Mouse (Mus musculus) CH12.LX (cell line): Measurements from ENCODE around the gene Tyk2. TPM values are rescaled to one million over a fixed set of nuclear protein-coding genes. Genes with fewer than 3 reads are reported as not detected.

Experiments used
- DNase-seq: peaks from one replicate; pipeline ENCODE4 v3.0.0-alpha.2; 2013; ENCODE audit errors: extremely low read depth
- H3K27ac ChIP-seq: 2 replicates; pipeline ENCODE4 v1.5.1; 2012; ENCODE audit warnings: low read depth, mild to moderate bottlenecking, control low read depth, moderate library complexity; ENCODE audit not compliant: insufficient read depth
- H3K27me3 ChIP-seq: replicated peaks from 2 replicates; pipeline ENCODE3; 2012; ENCODE audit warnings: inconsistent platforms
- H3K36me3 ChIP-seq, 2 experiments: replicated peaks in 1 of 2; 2 replicates each; pipeline versions ENCODE3 to v1.6.1; 2012; ENCODE audit warnings: inconsistent platforms in 1 of 2, low read length in 1 of 2, mild to moderate bottlenecking in 1 of 2, mixed read lengths in 1 of 2, moderate library complexity in 1 of 2; ENCODE audit not compliant: control insufficient read depth in 1 of 2, insufficient read depth in 1 of 2
- H3K4me1 ChIP-seq, 2 experiments: 2 replicates each; pipeline ENCODE4 v1.6.1; 2012; ENCODE audit warnings: inconsistent platforms in 1 of 2, moderate library complexity in 1 of 2; ENCODE audit not compliant: insufficient read depth in 2 of 2, control insufficient read depth in 1 of 2
- H3K4me2 ChIP-seq: 2 replicates; pipeline ENCODE4 v1.6.1; 2012; ENCODE audit warnings: low read depth, mild to moderate bottlenecking, control low read depth; ENCODE audit not compliant: poor library complexity, insufficient read depth, severe bottlenecking
- H3K4me3 ChIP-seq, 3 experiments: fragments of 150-350 bp in 1 of 3; sonication (generic) in 1 of 3; replicated peaks in 1 of 3; 2 replicates each; pipeline versions ENCODE3 to v1.5.1; 2011 to 2012; ENCODE audit warnings: low read depth in 2 of 3, low read length in 2 of 3, mild to moderate bottlenecking in 2 of 3, moderate library complexity in 2 of 3, control low read depth in 1 of 3, improper control_type of control experiment in 1 of 3, inconsistent platforms in 1 of 3, mixed read lengths in 1 of 3; ENCODE audit not compliant: poor library complexity in 1 of 3
- H3K79me2 ChIP-seq: replicated peaks from 2 replicates; pipeline ENCODE4 v1.6.1; 2012; ENCODE audit warnings: mild to moderate bottlenecking, moderate library complexity; ENCODE audit not compliant: control insufficient read depth, poor library complexity, insufficient read depth, severe bottlenecking; ENCODE audit errors: extremely low read depth
- H3K9ac ChIP-seq: 2 replicates; pipeline ENCODE4 v1.6.1; 2012; ENCODE audit warnings: low read depth, mild to moderate bottlenecking, control low read depth, moderate library complexity; ENCODE audit not compliant: insufficient read depth
- H3K9me3 ChIP-seq: replicated peaks from 2 replicates; pipeline ENCODE3; 2012; ENCODE audit warnings: low read length, inconsistent platforms, mixed read lengths
- BHLHE40 ChIP-seq: IDR thresholded peaks from 2 replicates; pipeline ENCODE4 v1.6.1; 2011; ENCODE audit warnings: mild to moderate bottlenecking, low read depth, low read length, improper control_type of control experiment
- CHD1 ChIP-seq: IDR thresholded peaks from 2 replicates; pipeline ENCODE4 v1.6.1; 2012; ENCODE audit warnings: low read depth, low read length, improper control_type of control experiment, inconsistent platforms
- CTCF ChIP-seq, 2 experiments: IDR thresholded peaks in 1 of 2; conservative IDR thresholded peaks in 1 of 2; 2 replicates each; pipeline ENCODE4 v1.5.1; 2011 to 2012; ENCODE audit warnings: low read depth in 2 of 2, low read length in 2 of 2, improper control_type of control experiment in 1 of 2, inconsistent platforms in 1 of 2, mild to moderate bottlenecking in 1 of 2, moderate library complexity in 1 of 2
- E2F4 ChIP-seq: IDR thresholded peaks from 2 replicates; pipeline ENCODE4 v1.6.1; 2011; ENCODE audit warnings: low read depth, low read length, improper control_type of control experiment; ENCODE audit not compliant: insufficient replicate concordance
- ELF1 ChIP-seq: IDR thresholded peaks from 2 replicates; pipeline ENCODE4 v1.6.1; 2014; ENCODE audit warnings: low read depth, mild to moderate bottlenecking, inconsistent platforms, low read length, improper control_type of control experiment
- EP300 ChIP-seq: IDR thresholded peaks from 2 replicates; pipeline ENCODE4 v1.6.1; 2011; ENCODE audit warnings: low read length, improper control_type of control experiment
- ETS1 ChIP-seq: conservative IDR thresholded peaks from 2 replicates; pipeline ENCODE4 v1.6.1; 2012; ENCODE audit warnings: low read depth, mild to moderate bottlenecking, inconsistent platforms, low read length, improper control_type of control experiment, moderate library complexity
- GABPA ChIP-seq: IDR thresholded peaks from 2 replicates; pipeline ENCODE4 v1.6.1; 2012; ENCODE audit warnings: low read depth, low read length, improper control_type of control experiment, inconsistent platforms; ENCODE audit not compliant: insufficient replicate concordance
- HCFC1 ChIP-seq: IDR thresholded peaks from 2 replicates; pipeline ENCODE4 v1.6.1; 2012; ENCODE audit warnings: low read depth, mild to moderate bottlenecking, inconsistent platforms, low read length, improper control_type of control experiment
- IRF4 ChIP-seq: IDR thresholded peaks from 2 replicates; pipeline ENCODE4 v1.6.1; 2014; ENCODE audit warnings: low read depth, mild to moderate bottlenecking, inconsistent platforms, low read length, improper control_type of control experiment
- JUN ChIP-seq: IDR thresholded peaks from 2 replicates; pipeline ENCODE4 v1.6.1; 2011; ENCODE audit warnings: low read depth, mild to moderate bottlenecking, low read length, improper control_type of control experiment, moderate library complexity; ENCODE audit not compliant: insufficient read depth
- JUND ChIP-seq: conservative IDR thresholded peaks from 2 replicates; pipeline ENCODE4 v1.6.1; 2011; ENCODE audit warnings: low read depth, low read length, improper control_type of control experiment
- KAT2A ChIP-seq: IDR thresholded peaks from 2 replicates; pipeline ENCODE4 v1.6.1; 2012; ENCODE audit warnings: low read length, improper control_type of control experiment, inconsistent platforms; ENCODE audit not compliant: insufficient replicate concordance
- MAFK ChIP-seq: IDR thresholded peaks from 2 replicates; pipeline ENCODE4 v1.6.1; 2011; ENCODE audit warnings: low read length, improper control_type of control experiment; ENCODE audit not compliant: insufficient replicate concordance
- MAX ChIP-seq: IDR thresholded peaks from 2 replicates; pipeline ENCODE4 v1.6.1; 2011; ENCODE audit warnings: low read length, improper control_type of control experiment
- MAZ ChIP-seq: IDR thresholded peaks from 2 replicates; pipeline ENCODE4 v1.6.1; 2012; ENCODE audit warnings: low read depth, mild to moderate bottlenecking, inconsistent platforms, low read length, improper control_type of control experiment, moderate library complexity
- MEF2A ChIP-seq: IDR thresholded peaks from 2 replicates; pipeline ENCODE4 v1.6.1; 2014; ENCODE audit warnings: low read depth, mild to moderate bottlenecking, inconsistent platforms, low read length, improper control_type of control experiment, borderline replicate concordance
- MXI1 ChIP-seq: IDR thresholded peaks from 2 replicates; pipeline ENCODE4 v1.6.1; 2011; ENCODE audit warnings: mild to moderate bottlenecking, low read depth, low read length, improper control_type of control experiment
- MYC ChIP-seq: IDR thresholded peaks from 2 replicates; pipeline ENCODE4 v1.6.1; 2011; ENCODE audit warnings: low read depth, mild to moderate bottlenecking, improper control_type of control experiment, low read length
- NELFE ChIP-seq: IDR thresholded peaks from 2 replicates; pipeline ENCODE4 v1.6.1; 2011; ENCODE audit warnings: low read depth, low read length, improper control_type of control experiment
- NRF1 ChIP-seq: IDR thresholded peaks from 2 replicates; pipeline ENCODE4 v1.6.1; 2014; ENCODE audit warnings: low read depth, mild to moderate bottlenecking, inconsistent platforms, low read length, improper control_type of control experiment, moderate library complexity
- PAX5 ChIP-seq: IDR thresholded peaks from 2 replicates; pipeline ENCODE4 v1.6.1; 2012; ENCODE audit warnings: low read length, inconsistent platforms, mixed read lengths
- POLR2A ChIP-seq: IDR thresholded peaks from 2 replicates; pipeline ENCODE4 v1.6.1; 2011; ENCODE audit warnings: low read depth, mild to moderate bottlenecking, improper control_type of control experiment, low read length
- POLR2AphosphoS2 ChIP-seq: IDR thresholded peaks from 2 replicates; pipeline ENCODE4 v1.6.1; 2011; ENCODE audit warnings: low read depth, low read length, improper control_type of control experiment
- RAD21 ChIP-seq: IDR thresholded peaks from 2 replicates; pipeline ENCODE4 v1.6.1; 2011; ENCODE audit warnings: low read depth, mild to moderate bottlenecking, low read length, improper control_type of control experiment, moderate library complexity
- RCOR1 ChIP-seq: conservative IDR thresholded peaks from 2 replicates; pipeline ENCODE4 v1.6.1; 2012; ENCODE audit warnings: low read depth, mild to moderate bottlenecking, inconsistent platforms, low read length, improper control_type of control experiment
- SMC3 ChIP-seq: IDR thresholded peaks from 2 replicates; pipeline ENCODE4 v1.6.1; 2011; ENCODE audit warnings: low read depth, low read length, improper control_type of control experiment
- TBP ChIP-seq: conservative IDR thresholded peaks from 2 replicates; pipeline ENCODE4 v1.6.1; 2011; ENCODE audit warnings: low read depth, low read length, improper control_type of control experiment
- UBTF ChIP-seq: IDR thresholded peaks from 2 replicates; pipeline ENCODE4 v1.6.1; 2012; ENCODE audit warnings: low read depth, mild to moderate bottlenecking, inconsistent platforms, low read length, improper control_type of control experiment, moderate library complexity
- USF2 ChIP-seq: conservative IDR thresholded peaks from 2 replicates; pipeline ENCODE4 v1.6.1; 2011; ENCODE audit warnings: low read depth, low read length, improper control_type of control experiment
- ZC3H11A ChIP-seq: IDR thresholded peaks from 2 replicates; pipeline ENCODE4 v1.6.1; 2012; ENCODE audit warnings: low read depth, mild to moderate bottlenecking, inconsistent platforms, low read length, improper control_type of control experiment
- ZKSCAN1 ChIP-seq: IDR thresholded peaks from 2 replicates; pipeline ENCODE4 v1.6.1; 2012; ENCODE audit warnings: low read depth, inconsistent platforms, low read length, improper control_type of control experiment, borderline replicate concordance
- ZMIZ1 ChIP-seq: IDR thresholded peaks from 2 replicates; pipeline ENCODE4 v1.6.1; 2012; ENCODE audit warnings: low read depth, mild to moderate bottlenecking, inconsistent platforms, low read length, improper control_type of control experiment
- ZNF384 ChIP-seq: IDR thresholded peaks from 2 replicates; pipeline ENCODE4 v1.6.1; 2012; ENCODE audit warnings: low read depth, low read length, improper control_type of control experiment, inconsistent platforms
- dilution Hi-C: fragments of 300-500 bp; cut with MboI; formaldehyde crosslinking; loops from 2 replicates; pipeline ENCODE4 v1.14.3; 2020; ENCODE audit warnings: low sequenced_read_pairs; ENCODE audit not compliant: extremely low pct_unique_long_range_greater_than_20kb, extremely low pct_ligation_motif_present
- in situ Hi-C: fragments of 300-500 bp; cut with MboI; formaldehyde crosslinking; loops from 3 replicates; pipeline ENCODE4 v1.14.3; 2019; ENCODE audit warnings: low sequenced_read_pairs, low pct_ligation_motif_present, low pct_unique_long_range_greater_than_20kb, mixed read lengths
- polyA plus RNA-seq: library from polyadenylated mRNA; unstranded; fragments of >175 nt; gene quantifications from 2 replicates; pipeline ENCODE4 v1.2.1, GENCODE M21; 2012; ENCODE audit warnings: low read depth; ENCODE audit not compliant: insufficient read length
- total RNA-seq, 2 experiments: library from RNA; depleted of rRNA; stranded (reverse); fragments of 300-350 nt in 1 of 2; fragments of >200 nt in 1 of 2; gene quantifications; 2 replicates each; pipeline ENCODE4 v1.2.3; 2012 to 2014

Gene Tyk2
- total and polyA plus RNA-seq, 3 experiments, result 40.6 to 80.0 (median 49.6) TPM

GRCm38 (mm10) chr9:21135329-21135890 is 4.4 kb upstream of the Tyk2 start:
- Histone ChIP-seq H3K4me2 (peak overlapping the region; percentile 67), H3K36me3 (peaks cover 29 to 32% of the 10 kb centered on the region in 2 experiments)
- peak; percentile 92 for DNase-seq

GRCm38 (mm10) chr9:21134595-21135328 is 3.7 kb upstream of the Tyk2 start:
- peaks cover 10% of the 10 kb centered on the region for H3K79me2 ChIP-seq
- peak overlapping the region in 1 of 3 experiments; percentile 43 for H3K4me3 ChIP-seq
- peak overlapping the region; percentile 46 for H3K9ac ChIP-seq
- peak; percentile 78 for DNase-seq
- peaks cover 18 to 69% of the 10 kb centered on the region in 2 experiments for H3K4me1 ChIP-seq
- H3K27ac ChIP-seq, result peak overlapping the region; percentile 98
- no peaks in the 10 kb centered on the region for H3K9me3 ChIP-seq
- peaks cover 24 to 30% of the 10 kb centered on the region in 2 experiments for H3K36me3 ChIP-seq
- peak overlapping the region; percentile 67 for H3K4me2 ChIP-seq
- dilution Hi-C loops (no loop called here), in situ Hi-C loops (loop anchor here (5.0 kb wide), 1 partner anchor 42 kb away; the partner anchor contains the start of genes Gm38431 and Raver1)
- H3K27me3 ChIP-seq, result no peaks in the 10 kb centered on the region
- peak; percentile 63; the same call in 1 of the 2 replicates for TF ChIP-seq ZMIZ1
- 0 out of 2 replicates have a peak, but pooled peaks have one; percentile 46 for TF ChIP-seq JUN
- peak; percentile 31; the same call in 1 of the 2 replicates for TF ChIP-seq MAFK
- no peak for TF ChIP-seq USF2
- TF ChIP-seq UBTF, result 0 out of 2 replicates have a peak, but pooled peaks have one; percentile 26
- TF ChIP-seq E2F4, result no peak
- TF ChIP-seq MAX, result peak; percentile 72
- peak; percentile 45 for TF ChIP-seq POLR2A
- TF ChIP-seq RCOR1, result peak; percentile 72; the same call in 1 of the 2 replicates
- no peak for TF ChIP-seq NELFE
- peak; percentile 78 for TF ChIP-seq BHLHE40
- TF ChIP-seq PAX5, result no peak
- no peak for TF ChIP-seq ZNF384
- no peak for TF ChIP-seq GABPA
- peak; percentile 77 for TF ChIP-seq IRF4
- TF ChIP-seq CHD1, result 0 out of 2 replicates have a peak, but pooled peaks have one; percentile 64
- TF ChIP-seq MYC, result peak; percentile 54; the same call in 1 of the 2 replicates

More at GRCm38 (mm10) chr9:21135329-21135890, 4.4 kb upstream of the Tyk2 start:
- TF ChIP-seq POLR2A (no peak; the same call in 1 of the 2 replicates), SMC3 (peak; percentile 9; the same call in 1 of the 2 replicates), POLR2AphosphoS2 (peak; percentile 63; the same call in 1 of the 2 replicates), MYC (0 out of 2 replicates have a peak, but pooled peaks have one; percentile 42), RCOR1 (no peak; the same call in 1 of the 2 replicates), TBP (0 out of 2 replicates have a peak, but pooled peaks have one; percentile 38), JUND (peak; percentile 53; the same call in 1 of the 2 replicates), USF2 (no peak), MAZ (no peak; the same call in 1 of the 2 replicates), ETS1 (no peak), MEF2A (no peak; the same call in 1 of the 2 replicates), RAD21 (no peak), ZKSCAN1 (no peak), NRF1 (peak; percentile 72), KAT2A (no peak), BHLHE40 (no peak), ZMIZ1 (no peak), ZC3H11A (no peak), EP300 (0 out of 2 replicates have a peak, but pooled peaks have one; percentile 29), MAX (peak; percentile 64), ZNF384 (no peak), IRF4 (no peak), CHD1 (no peak), MXI1 (no peak), ELF1 (peak; percentile 33; the same call in 1 of the 2 replicates), CTCF (conservative IDR thresholded peaks at IDR 0.05 in 1 of 2, IDR thresholded peaks at IDR 0.05 in 1 of 2; ENCODE audit: low read depth in 2 of 2, low read length in 2 of 2) (no peak), HCFC1 (no peak; the same call in 1 of the 2 replicates), GABPA (no peak), UBTF (no peak), PAX5 (no peak)
- in situ Hi-C loops (no loop called here), dilution Hi-C loops (no loop called here)
- Histone ChIP-seq H3K27ac (peak overlapping the region; percentile 98), H3K9ac (peak overlapping the region; percentile 46), H3K4me3 (no peak overlapping the region), H3K79me2 (peaks cover 4% of the 10 kb centered on the region), H3K27me3 (no peaks in the 10 kb centered on the region), H3K9me3 (no peaks in the 10 kb centered on the region), H3K4me1 (peaks cover 18 to 62% of the 10 kb centered on the region in 2 experiments)
